Mouse (Mus musculus) forebrain, embryonic 12.5 days (tissue): ENCODE measurements around the gene Ubash3b. TPM values are rescaled to one million over a fixed set of nuclear protein-coding genes. Genes with fewer than 3 reads are reported as not detected.

Source experiments
- ATAC-seq: fragments of 200-750 bp; cut with Nextera tagmentation; 2 replicates; pipeline ENCODE4 v1.8.0; 2017; ENCODE audit warnings: moderate TSS enrichment; ENCODE audit not compliant: low FRiP score
- H3K27ac ChIP-seq: fragments of 300-500 bp; sonication (generic); 2 replicates; pipeline ENCODE4 v1.5.1; 2016; ENCODE audit warnings: mild to moderate bottlenecking
- H3K27me3 ChIP-seq: fragments of 300-500 bp; sonication (generic); 2 replicates; pipeline ENCODE4 v1.6.1; 2016; ENCODE audit warnings: mild to moderate bottlenecking
- H3K36me3 ChIP-seq: fragments of 300-500 bp; sonication (generic); replicated peaks from 2 replicates; pipeline ENCODE4 v1.6.1; 2016; ENCODE audit warnings: mild to moderate bottlenecking
- H3K4me1 ChIP-seq: fragments of 300-500 bp; sonication (generic); 2 replicates; pipeline ENCODE4 v1.6.1; 2016
- H3K4me2 ChIP-seq: fragments of 300-500 bp; sonication (generic); 2 replicates; pipeline ENCODE4 v1.6.1; 2016; ENCODE audit warnings: mild to moderate bottlenecking, moderate library complexity
- H3K4me3 ChIP-seq: fragments of 300-500 bp; sonication (generic); replicated peaks from 2 replicates; pipeline ENCODE4 v1.5.1; 2016; ENCODE audit warnings: mild to moderate bottlenecking
- H3K9ac ChIP-seq: fragments of 300-500 bp; sonication (generic); 2 replicates; pipeline ENCODE4 v1.6.1; 2016; ENCODE audit warnings: mild to moderate bottlenecking
- H3K9me3 ChIP-seq: fragments of 300-500 bp; sonication (generic); 2 replicates; pipeline ENCODE4 v1.6.1; 2016
- WGBS: fragments of 180-500 bp; shearing (Covaris S2); methylation state at CpG from one replicate; pipeline ENCODE4 v1.1.7; 2016; 5-methylcytosine and 5-hydroxymethylcytosine counted together
- polyA plus RNA-seq: library from polyadenylated mRNA; unstranded; fragments of >200 nt; fragmentation: Nextera tagmentation; extraction: Ambion mirVana; gene quantifications from 2 replicates; pipeline ENCODE4 v1.2.1, GENCODE M21; 2016

Gene Ubash3b
- polyA plus RNA-seq = 8.1 and 9.9 TPM in 2 replicates

GRCm38 (mm10) chr9:41161413-41161812, at the start of gene Ubash3b:
Ubash3b (minus strand) TSS chr9:41161697.
- Histone ChIP-seq H3K27ac (0 out of 2 replicates have a peak within 1 kb of the TSS, but pooled peaks have one; percentile 37), H3K27me3 (peaks cover 22% of the 10 kb centered on the region)

GRCm38 (mm10) chr9:41207130-41208104, 45.9 kb upstream of the Ubash3b start:
- peak; percentile 94 for ATAC-seq
- WGBS = 9% methylated on average over 28 of the region's 28 CpGs
- Histone ChIP-seq H3K27me3 (0 out of 2 replicates have a peak, but pooled peaks cover 3% of the 10 kb centered on the region), H3K9ac (peak overlapping the region; percentile 44; the same call in 1 of the 2 replicates), H3K36me3 (no peaks in the 10 kb centered on the region), H3K4me2 (peak overlapping the region; percentile 48), H3K9me3 (no peaks in the 10 kb centered on the region), H3K4me1 (peaks cover 16% of the 10 kb centered on the region), H3K4me3 (peak overlapping the region; percentile 28), H3K27ac (peak overlapping the region; percentile 80)

More at GRCm38 (mm10) chr9:41161413-41161812, at the start of gene Ubash3b:
- peaks cover 24% of the 10 kb centered on the region for H3K4me1 ChIP-seq
- no peak within 1 kb of the TSS for H3K4me3 ChIP-seq
- no peaks in the 10 kb centered on the region for H3K36me3 ChIP-seq
- ATAC-seq = no peak
- H3K4me2 ChIP-seq = no peak within 1 kb of the TSS
- H3K9ac ChIP-seq = no peak within 1 kb of the TSS
- H3K9me3 ChIP-seq = no peaks in the 10 kb centered on the region
- whole genome bisulfite sequencing = 86% methylated on average over 6 of the region's 6 CpGs

GRCm38 (mm10) chr9:41206717-41207116, 45.2 kb upstream of the Ubash3b start:
- H3K9me3 ChIP-seq = no peaks in the 10 kb centered on the region
- H3K9ac ChIP-seq = no peak overlapping the region
- no peak overlapping the region for H3K4me2 ChIP-seq
- H3K36me3 ChIP-seq = no peaks in the 10 kb centered on the region
- WGBS = 82% methylated on average over 12 of the region's 12 CpGs
- H3K4me3 ChIP-seq = no peak overlapping the region
- 0 out of 2 replicates have a peak, but pooled peaks cover 3% of the 10 kb centered on the region for H3K27me3 ChIP-seq
- peaks cover 9% of the 10 kb centered on the region for H3K4me1 ChIP-seq
- no peak for ATAC-seq
- no peak overlapping the region for H3K27ac ChIP-seq

GRCm38 (mm10) chr9:41205267-41205666, 43.8 kb upstream of the Ubash3b start:
- H3K27ac ChIP-seq = no peak overlapping the region
- peaks cover 8% of the 10 kb centered on the region for H3K4me1 ChIP-seq
- H3K4me2 ChIP-seq = no peak overlapping the region
- H3K36me3 ChIP-seq = no peaks in the 10 kb centered on the region
- 0 out of 2 replicates have a peak, but pooled peaks cover 3% of the 10 kb centered on the region for H3K27me3 ChIP-seq
- no peak for ATAC-seq
- 63% methylated on average over 3 of the region's 3 CpGs for WGBS
- H3K4me3 ChIP-seq = no peak overlapping the region
- H3K9ac ChIP-seq = no peak overlapping the region
- H3K9me3 ChIP-seq = no peaks in the 10 kb centered on the region

- Histone ChIP-seq H3K9me3 (no peaks in the 10 kb centered on the region), H3K4me3 (no peak overlapping the region), H3K4me2 (no peak overlapping the region), H3K27ac (no peak overlapping the region), H3K27me3 (no peaks in the 10 kb centered on the region), H3K9ac (no peak overlapping the region), H3K4me1 (no peaks in the 10 kb centered on the region), H3K36me3 (no peaks in the 10 kb centered on the region)
- WGBS = 90% methylated on average over 22 of the region's 22 CpGs
- no peak for ATAC-seq
These were observed 38.2 kb upstream of the Ubash3b start for GRCm38 (mm10) chr9:41199456-41200252.

- Histone ChIP-seq H3K4me1 (no peaks in the 10 kb centered on the region), H3K36me3 (no peaks in the 10 kb centered on the region), H3K9me3 (no peaks in the 10 kb centered on the region), H3K4me3 (no peak overlapping the region), H3K27ac (no peak overlapping the region), H3K4me2 (no peak overlapping the region), H3K27me3 (no peaks in the 10 kb centered on the region), H3K9ac (no peak overlapping the region)
- 76% methylated on average over 12 of the region's 12 CpGs for whole genome bisulfite sequencing
- no peak for ATAC-seq
These were observed 37.2 kb upstream of the Ubash3b start for GRCm38 (mm10) chr9:41198501-41199265.

GRCm38 (mm10) chr9:41195742-41196311, 34.3 kb upstream of the Ubash3b start:
- Histone ChIP-seq H3K9me3 (no peaks in the 10 kb centered on the region), H3K36me3 (no peaks in the 10 kb centered on the region), H3K27me3 (no peaks in the 10 kb centered on the region), H3K4me3 (no peak overlapping the region), H3K9ac (no peak overlapping the region), H3K4me1 (no peaks in the 10 kb centered on the region), H3K27ac (no peak overlapping the region), H3K4me2 (no peak overlapping the region)
- ATAC-seq = no peak
- 89% methylated on average over 10 of the region's 10 CpGs for whole genome bisulfite sequencing

GRCm38 (mm10) chr9:41191651-41192210, 30.2 kb upstream of the Ubash3b start:
- no peak overlapping the region for H3K4me2 ChIP-seq
- peak; percentile 49; the same call in 1 of the 2 replicates for ATAC-seq
- peaks cover 4% of the 10 kb centered on the region; the same call in 1 of the 2 replicates for H3K4me1 ChIP-seq
- 73% methylated on average over 9 of the region's 9 CpGs for WGBS
- H3K4me3 ChIP-seq = no peak overlapping the region
- H3K9me3 ChIP-seq = no peaks in the 10 kb centered on the region
- no peak overlapping the region; the same call in 1 of the 2 replicates for H3K9ac ChIP-seq
- no peaks in the 10 kb centered on the region for H3K36me3 ChIP-seq
- no peaks in the 10 kb centered on the region for H3K27me3 ChIP-seq
- 0 out of 2 replicates have a peak overlapping the region, but pooled peaks have one; percentile 3 for H3K27ac ChIP-seq

- Histone ChIP-seq H3K4me3 (no peak overlapping the region), H3K27ac (peak overlapping the region; percentile 46; the same call in 1 of the 2 replicates), H3K9me3 (no peaks in the 10 kb centered on the region), H3K4me2 (no peak overlapping the region), H3K27me3 (no peaks in the 10 kb centered on the region), H3K36me3 (no peaks in the 10 kb centered on the region), H3K9ac (0 out of 2 replicates have a peak overlapping the region, but pooled peaks have one; percentile 25), H3K4me1 (peaks cover 4% of the 10 kb centered on the region; the same call in 1 of the 2 replicates)
- ATAC-seq = peak; percentile 82
- WGBS = 24% methylated on average over 9 of the region's 9 CpGs
These were observed 29.4 kb upstream of the Ubash3b start for GRCm38 (mm10) chr9:41190745-41191482.

GRCm38 (mm10) chr9:41187939-41188338, 26.4 kb upstream of the Ubash3b start:
- H3K9ac ChIP-seq = no peak overlapping the region
- H3K27ac ChIP-seq = no peak overlapping the region
- no peak for ATAC-seq
- no peaks in the 10 kb centered on the region for H3K9me3 ChIP-seq
- no peaks in the 10 kb centered on the region for H3K36me3 ChIP-seq
- peaks cover 7% of the 10 kb centered on the region; the same call in 1 of the 2 replicates for H3K4me1 ChIP-seq
- WGBS = 88% methylated on average over 4 of the region's 4 CpGs
- no peak overlapping the region for H3K4me3 ChIP-seq
- H3K4me2 ChIP-seq = no peak overlapping the region
- H3K27me3 ChIP-seq = no peaks in the 10 kb centered on the region
